Mouse (Mus musculus) limb, embryonic 10.5 days (tissue): ENCODE data around the gene Olfr1042. TPM values are rescaled to one million over a fixed set of nuclear protein-coding genes. Genes with fewer than 3 reads are reported as not detected.
"Not testable (repeated sequence)": the region's sequence is repeated elsewhere in the genome, so short reads cannot be mapped to it uniquely, and the experiment has no call there.

Source experiments
- DNase-seq: peaks from one replicate; pipeline ENCODE4 v3.0.0-alpha.2; 2017; ENCODE audit warnings: low spot score
- H3K27ac ChIP-seq: fragments of 300-500 bp; sonication (generic); 2 replicates; pipeline ENCODE4 v1.5.1; 2016; ENCODE audit warnings: mild to moderate bottlenecking
- H3K27me3 ChIP-seq: fragments of 300-500 bp; sonication (generic); 2 replicates; pipeline ENCODE4 v1.6.1; 2016; ENCODE audit warnings: low read depth, mild to moderate bottlenecking; ENCODE audit not compliant: poor library complexity, severe bottlenecking
- H3K36me3 ChIP-seq: fragments of 300-500 bp; sonication (generic); 2 replicates; pipeline ENCODE4 v1.6.1; 2016; ENCODE audit warnings: mild to moderate bottlenecking, moderate library complexity
- H3K4me1 ChIP-seq: fragments of 300-500 bp; sonication (generic); 2 replicates; pipeline ENCODE4 v1.6.1; 2016
- H3K4me3 ChIP-seq: fragments of 300-500 bp; sonication (generic); 2 replicates; pipeline ENCODE4 v1.5.1; 2016; ENCODE audit warnings: mild to moderate bottlenecking, moderate library complexity
- H3K9me3 ChIP-seq: fragments of 300-500 bp; sonication (generic); replicated peaks from 2 replicates; pipeline ENCODE4 v1.6.1; 2016; ENCODE audit warnings: mild to moderate bottlenecking
- WGBS: fragments of 180-500 bp; shearing (Covaris S2); methylation state at CpG from one replicate; pipeline ENCODE4 v1.1.7; 2016; 5-methylcytosine and 5-hydroxymethylcytosine counted together
- polyA plus RNA-seq: library from polyadenylated mRNA; unstranded; fragments of >200 nt; fragmentation: Nextera tagmentation; extraction: Ambion mirVana; gene quantifications from 2 replicates; pipeline ENCODE4 v1.2.1, GENCODE M21; 2016

The Olfr1042 gene
- not detected in 2 replicates for polyA plus RNA-seq

GRCm38 (mm10) chr2:86161738-86162137, at the start of gene Olfr1042:
TSS of gene Olfr1042 (minus strand) at chr2:86161838.
- Histone ChIP-seq H3K4me1 (no peaks in the 10 kb centered on the region), H3K4me3 (no peak within 1 kb of the TSS)
- WGBS: 90% methylated on average over 2 of the region's 2 CpGs

GRCm38 (mm10) chr2:86202909-86203308, 41.3 kb upstream of the Olfr1042 start, which contains the start of gene Olfr1045:
TSS of gene Olfr1045 (minus strand) at chr2:86203009.
- Histone ChIP-seq H3K36me3 (no peaks in the 10 kb centered on the region), H3K9me3 (no peaks in the 10 kb centered on the region), H3K4me1 (no peaks in the 10 kb centered on the region), H3K27ac (no peak within 1 kb of the TSS), H3K27me3 (no peaks in the 10 kb centered on the region), H3K4me3 (no peak within 1 kb of the TSS)
- DNase-seq: no peak

More at GRCm38 (mm10) chr2:86161738-86162137, at the start of gene Olfr1042:
- H3K27ac ChIP-seq: no peak within 1 kb of the TSS
- no peaks in the 10 kb centered on the region for H3K36me3 ChIP-seq
- H3K27me3 ChIP-seq: no peaks in the 10 kb centered on the region
- H3K9me3 ChIP-seq: no peaks in the 10 kb centered on the region
- DNase-seq: no peak

GRCm38 (mm10) chr2:86195863-86196262, 34.2 kb upstream of the Olfr1042 start:
- Histone ChIP-seq H3K9me3 (no peaks in the 10 kb centered on the region), H3K27me3 (no peaks in the 10 kb centered on the region), H3K4me3 (no peak overlapping the region), H3K27ac (no peak overlapping the region), H3K36me3 (no peaks in the 10 kb centered on the region), H3K4me1 (no peaks in the 10 kb centered on the region)
- 52% methylated on average over 1 of the region's 1 CpGs for WGBS
- DNase-seq: no peak

- no peaks in the 10 kb centered on the region for H3K4me1 ChIP-seq
- H3K9me3 ChIP-seq: no peaks in the 10 kb centered on the region
- H3K36me3 ChIP-seq: no peaks in the 10 kb centered on the region
- H3K27ac ChIP-seq: no peak within 1 kb of the TSS
- H3K4me3 ChIP-seq: no peak within 1 kb of the TSS
- DNase-seq: no peak
- no peaks in the 10 kb centered on the region for H3K27me3 ChIP-seq
These were observed 23.9 kb upstream of the Olfr1042 start, which contains the start of gene Olfr52 for GRCm38 (mm10) chr2:86185583-86185982. TSS of gene Olfr52 (minus strand) at chr2:86185683.

GRCm38 (mm10) chr2:86179950-86180349, 18.3 kb upstream of the Olfr1042 start:
- Histone ChIP-seq H3K27ac (no peak overlapping the region), H3K4me1 (no peaks in the 10 kb centered on the region), H3K27me3 (no peaks in the 10 kb centered on the region), H3K36me3 (no peaks in the 10 kb centered on the region), H3K9me3 (no peaks in the 10 kb centered on the region), H3K4me3 (no peak overlapping the region)
- 81% methylated on average over 3 of the region's 3 CpGs for WGBS
- no peak for DNase-seq

- Histone ChIP-seq H3K9me3 (no peaks in the 10 kb centered on the region), H3K36me3 (no peaks in the 10 kb centered on the region), H3K27me3 (no peaks in the 10 kb centered on the region), H3K4me3 (no peak within 1 kb of the TSS), H3K4me1 (no peaks in the 10 kb centered on the region), H3K27ac (no peak within 1 kb of the TSS)
- no peak for DNase-seq
These were observed 16.1 kb upstream of the Olfr1042 start, which contains the start of gene Olfr1044 for GRCm38 (mm10) chr2:86177720-86178119. TSS of gene Olfr1044 (minus strand) at chr2:86177820.

- H3K9me3 ChIP-seq, H3K27ac ChIP-seq, H3K4me3 ChIP-seq, DNase-seq, H3K4me1 ChIP-seq, H3K27me3 ChIP-seq, H3K36me3 ChIP-seq: not testable (repeated sequence)
- WGBS: 87% methylated on average over 7 of the region's 7 CpGs
These were observed 13.8 kb upstream of the Olfr1042 start for GRCm38 (mm10) chr2:86175422-86175821.

GRCm38 (mm10) chr2:86167422-86167821, 5.8 kb upstream of the Olfr1042 start, which contains the start of gene Olfr1043:
TSS of gene Olfr1043 (minus strand) at chr2:86167522.
- WGBS: 95% methylated on average over 2 of the region's 2 CpGs
- no peaks in the 10 kb centered on the region for H3K27me3 ChIP-seq
- H3K4me1 ChIP-seq: no peaks in the 10 kb centered on the region
- DNase-seq: no peak
- H3K27ac ChIP-seq: no peak within 1 kb of the TSS
- no peaks in the 10 kb centered on the region for H3K9me3 ChIP-seq
- no peak within 1 kb of the TSS for H3K4me3 ChIP-seq
- H3K36me3 ChIP-seq: no peaks in the 10 kb centered on the region

GRCm38 (mm10) chr2:86146632-86147031, 15.0 kb downstream of the Olfr1042 start, which contains the start of gene Olfr1040:
TSS of gene Olfr1040 (minus strand) at chr2:86146732.
- no peak within 1 kb of the TSS for H3K27ac ChIP-seq
- no peaks in the 10 kb centered on the region for H3K4me1 ChIP-seq
- H3K36me3 ChIP-seq: no peaks in the 10 kb centered on the region
- H3K9me3 ChIP-seq: no peaks in the 10 kb centered on the region
- no peaks in the 10 kb centered on the region for H3K27me3 ChIP-seq
- no peak for DNase-seq
- H3K4me3 ChIP-seq: no peak within 1 kb of the TSS
- 82% methylated on average over 1 of the region's 1 CpGs for WGBS

GRCm38 (mm10) chr2:86135828-86136227, 25.8 kb downstream of the Olfr1042 start, which contains the start of gene Olfr1039:
TSS of gene Olfr1039 (minus strand) at chr2:86135928.
- Histone ChIP-seq H3K9me3 (no peaks in the 10 kb centered on the region), H3K4me3 (no peak within 1 kb of the TSS), H3K27ac (no peak within 1 kb of the TSS), H3K27me3 (no peaks in the 10 kb centered on the region), H3K4me1 (no peaks in the 10 kb centered on the region), H3K36me3 (no peaks in the 10 kb centered on the region)
- WGBS: 97% methylated on average over 1 of the region's 1 CpGs
- no peak for DNase-seq

Other genes starting within 250 kb of the Olfr1042 start
- gene Olfr1025-ps1, start 246.6 kb downstream of the Olfr1042 start, polyA plus RNA-seq: not detected in 2 replicates
- gene Olfr1026, start 240.3 kb downstream of the Olfr1042 start, polyA plus RNA-seq: not detected in 2 replicates
- gene Olfr1028, start 211.4 kb downstream of the Olfr1042 start, polyA plus RNA-seq: not detected in 2 replicates
- not detected in 2 replicates for gene Olfr1029, start 187.9 kb downstream of the Olfr1042 start, polyA plus RNA-seq
- gene Olfr1030, start 182.6 kb downstream of the Olfr1042 start, polyA plus RNA-seq: not detected in 2 replicates
- not detected in 2 replicates for gene Olfr1031, start 171.5 kb downstream of the Olfr1042 start, polyA plus RNA-seq
- gene Olfr1032, start 156.3 kb downstream of the Olfr1042 start, polyA plus RNA-seq: not detected in 2 replicates
- gene Olfr1033, start 141.2 kb downstream of the Olfr1042 start, polyA plus RNA-seq: not detected in 2 replicates
- not detected in 2 replicates for gene Olfr1034, start 116.0 kb downstream of the Olfr1042 start, polyA plus RNA-seq
- not detected in 2 replicates for gene Olfr1036, start 87.8 kb downstream of the Olfr1042 start, polyA plus RNA-seq
- not detected in 2 replicates for gene Olfr1037, start 74.5 kb downstream of the Olfr1042 start, polyA plus RNA-seq
- gene Olfr1039, start 25.9 kb downstream of the Olfr1042 start, polyA plus RNA-seq: not detected in 2 replicates
- gene Olfr1040, start 15.1 kb downstream of the Olfr1042 start, polyA plus RNA-seq: not detected in 2 replicates
- not detected in 2 replicates for gene Olfr1043, start 5.7 kb upstream of the Olfr1042 start, polyA plus RNA-seq
- gene Olfr1044, start 16.0 kb upstream of the Olfr1042 start, polyA plus RNA-seq: not detected in 2 replicates
- gene Olfr52, start 23.8 kb upstream of the Olfr1042 start, polyA plus RNA-seq: not detected in 2 replicates
- not detected in 2 replicates for gene Olfr1045, start 41.2 kb upstream of the Olfr1042 start, polyA plus RNA-seq
- gene Olfr1046, start 57.5 kb upstream of the Olfr1042 start, polyA plus RNA-seq: not detected in 2 replicates
- gene Olfr1047, start 69.6 kb upstream of the Olfr1042 start, polyA plus RNA-seq: not detected in 2 replicates
- gene Olfr1048, start 78.5 kb upstream of the Olfr1042 start, polyA plus RNA-seq: not detected in 2 replicates
- not detected in 2 replicates for gene Olfr1049, start 96.5 kb upstream of the Olfr1042 start, polyA plus RNA-seq
- gene Olfr1051, start 117.2 kb upstream of the Olfr1042 start, polyA plus RNA-seq: not detected in 2 replicates
- gene Olfr1052, start 130.6 kb upstream of the Olfr1042 start, polyA plus RNA-seq: not detected in 2 replicates
- not detected in 2 replicates for gene Olfr1053, start 153.4 kb upstream of the Olfr1042 start, polyA plus RNA-seq
- gene Olfr1054, start 173.6 kb upstream of the Olfr1042 start, polyA plus RNA-seq: not detected in 2 replicates
- gene Olfr1055, start 188.4 kb upstream of the Olfr1042 start, polyA plus RNA-seq: not detected in 2 replicates
- gene Olfr1056, start 200.6 kb upstream of the Olfr1042 start, polyA plus RNA-seq: not detected in 2 replicates
- gene Olfr1057, start 216.6 kb upstream of the Olfr1042 start, polyA plus RNA-seq: not detected in 2 replicates
- not detected in 2 replicates for gene Olfr1058, start 226.7 kb upstream of the Olfr1042 start, polyA plus RNA-seq